1 mouse cellular context compared by ENCODE assay signal in the genomic region with DNA sequence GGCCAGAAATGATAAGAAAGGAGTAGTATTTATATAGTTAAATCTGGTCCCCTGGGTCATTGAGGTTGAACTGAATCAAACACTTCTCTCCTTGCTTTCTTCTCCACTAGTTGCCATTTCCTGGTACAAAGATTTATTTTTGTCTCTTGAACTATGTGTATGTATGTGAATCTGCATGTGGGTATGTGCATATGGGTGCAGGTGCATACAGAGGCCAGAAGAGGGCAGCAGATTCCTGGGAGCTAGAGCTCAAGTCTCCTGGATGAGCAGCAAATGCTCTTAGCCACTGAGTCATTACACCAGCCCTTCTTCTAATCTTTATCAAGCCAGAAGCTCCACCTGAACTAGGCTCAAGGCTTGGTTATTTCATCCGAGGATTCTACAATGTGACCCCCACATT.
TF ChIP-seq lines count a peak whose summit lies in the region.

No protein-coding gene starts in this region.

TF ChIP-seq in MEL, 35 proteins besides CTCF, POLR2A, EP300 and RAD21 (continued from another document):
- TF ChIP-seq GATA1 (IDR thresholded peaks at IDR 0.05; ENCODE audit: low read depth, low read length) (no peak), RCOR1 (IDR thresholded peaks at IDR 0.05; ENCODE audit: low read depth, low read length) (no peak), BHLHE40 (IDR thresholded peaks at IDR 0.05; ENCODE audit: borderline replicate concordance, low read depth, low read length) (no peak), JUND (IDR thresholded peaks at IDR 0.05; ENCODE audit: low read depth, low read length) (no peak), HCFC1 (IDR thresholded peaks at IDR 0.05; ENCODE audit: low read depth, low read length) (no peak), POLR2AphosphoS2 (IDR thresholded peaks at IDR 0.05; ENCODE audit: low read length) (no peak), MAX (IDR thresholded peaks at IDR 0.05; ENCODE audit: low read length) (no peak), ZMIZ1 (IDR thresholded peaks at IDR 0.05; ENCODE audit: low read depth, low read length) (no peak), USF1 (IDR thresholded peaks at IDR 0.05; ENCODE audit: low read depth, low read length) (no peak), MXI1 (IDR thresholded peaks at IDR 0.05; ENCODE audit: low read depth, low read length) (no peak), SIN3A (IDR thresholded peaks at IDR 0.05; ENCODE audit: low read length) (no peak), MYB (IDR thresholded peaks at IDR 0.05; ENCODE audit: low read depth, low read length) (no peak), TAL1 (IDR thresholded peaks at IDR 0.05; ENCODE audit: low read length) (no peak), TCF12 (IDR thresholded peaks at IDR 0.05; ENCODE audit: low read depth, low read length) (no peak), UBTF (IDR thresholded peaks at IDR 0.05; ENCODE audit: borderline replicate concordance, insufficient read depth, low read depth, low read length) (no peak)
